Mouse (Mus musculus) CH12.LX (cell line): ENCODE data around the gene Hmgcl. TPM values are rescaled to one million over a fixed set of nuclear protein-coding genes. Genes with fewer than 3 reads are reported as not detected.
A peak's percentile ranks its signal among the peaks of the same experiment; 100 is the strongest.

Source experiments
- DNase-seq: peaks from one replicate; pipeline ENCODE4 v3.0.0-alpha.2; 2013; ENCODE audit errors: extremely low read depth
- H3K27ac ChIP-seq: 2 replicates; pipeline ENCODE4 v1.5.1; 2012; ENCODE audit warnings: low read depth, mild to moderate bottlenecking, control low read depth, moderate library complexity; ENCODE audit not compliant: insufficient read depth
- H3K27me3 ChIP-seq: replicated peaks from 2 replicates; pipeline ENCODE3; 2012; ENCODE audit warnings: inconsistent platforms
- H3K36me3 ChIP-seq, 2 experiments: replicated peaks in 1 of 2; 2 replicates each; pipeline versions ENCODE3 to v1.6.1; 2012; ENCODE audit warnings: inconsistent platforms in 1 of 2, low read length in 1 of 2, mild to moderate bottlenecking in 1 of 2, mixed read lengths in 1 of 2, moderate library complexity in 1 of 2; ENCODE audit not compliant: control insufficient read depth in 1 of 2, insufficient read depth in 1 of 2
- H3K4me1 ChIP-seq, 2 experiments: 2 replicates each; pipeline ENCODE4 v1.6.1; 2012; ENCODE audit warnings: inconsistent platforms in 1 of 2, moderate library complexity in 1 of 2; ENCODE audit not compliant: insufficient read depth in 2 of 2, control insufficient read depth in 1 of 2
- H3K4me2 ChIP-seq: 2 replicates; pipeline ENCODE4 v1.6.1; 2012; ENCODE audit warnings: low read depth, mild to moderate bottlenecking, control low read depth; ENCODE audit not compliant: poor library complexity, insufficient read depth, severe bottlenecking
- H3K4me3 ChIP-seq, 3 experiments: fragments of 150-350 bp in 1 of 3; sonication (generic) in 1 of 3; replicated peaks in 1 of 3; 2 replicates each; pipeline versions ENCODE3 to v1.5.1; 2011 to 2012; ENCODE audit warnings: low read depth in 2 of 3, low read length in 2 of 3, mild to moderate bottlenecking in 2 of 3, moderate library complexity in 2 of 3, control low read depth in 1 of 3, improper control_type of control experiment in 1 of 3, inconsistent platforms in 1 of 3, mixed read lengths in 1 of 3; ENCODE audit not compliant: poor library complexity in 1 of 3
- H3K79me2 ChIP-seq: replicated peaks from 2 replicates; pipeline ENCODE4 v1.6.1; 2012; ENCODE audit warnings: mild to moderate bottlenecking, moderate library complexity; ENCODE audit not compliant: control insufficient read depth, poor library complexity, insufficient read depth, severe bottlenecking; ENCODE audit errors: extremely low read depth
- H3K9ac ChIP-seq: 2 replicates; pipeline ENCODE4 v1.6.1; 2012; ENCODE audit warnings: low read depth, mild to moderate bottlenecking, control low read depth, moderate library complexity; ENCODE audit not compliant: insufficient read depth
- H3K9me3 ChIP-seq: replicated peaks from 2 replicates; pipeline ENCODE3; 2012; ENCODE audit warnings: low read length, inconsistent platforms, mixed read lengths
- BHLHE40 ChIP-seq: IDR thresholded peaks from 2 replicates; pipeline ENCODE4 v1.6.1; 2011; ENCODE audit warnings: mild to moderate bottlenecking, low read depth, low read length, improper control_type of control experiment
- CHD1 ChIP-seq: IDR thresholded peaks from 2 replicates; pipeline ENCODE4 v1.6.1; 2012; ENCODE audit warnings: low read depth, low read length, improper control_type of control experiment, inconsistent platforms
- CTCF ChIP-seq, 2 experiments: IDR thresholded peaks in 1 of 2; conservative IDR thresholded peaks in 1 of 2; 2 replicates each; pipeline ENCODE4 v1.5.1; 2011 to 2012; ENCODE audit warnings: low read depth in 2 of 2, low read length in 2 of 2, improper control_type of control experiment in 1 of 2, inconsistent platforms in 1 of 2, mild to moderate bottlenecking in 1 of 2, moderate library complexity in 1 of 2
- ELF1 ChIP-seq: IDR thresholded peaks from 2 replicates; pipeline ENCODE4 v1.6.1; 2014; ENCODE audit warnings: low read depth, mild to moderate bottlenecking, inconsistent platforms, low read length, improper control_type of control experiment
- EP300 ChIP-seq: IDR thresholded peaks from 2 replicates; pipeline ENCODE4 v1.6.1; 2011; ENCODE audit warnings: low read length, improper control_type of control experiment
- ETS1 ChIP-seq: conservative IDR thresholded peaks from 2 replicates; pipeline ENCODE4 v1.6.1; 2012; ENCODE audit warnings: low read depth, mild to moderate bottlenecking, inconsistent platforms, low read length, improper control_type of control experiment, moderate library complexity
- GABPA ChIP-seq: IDR thresholded peaks from 2 replicates; pipeline ENCODE4 v1.6.1; 2012; ENCODE audit warnings: low read depth, low read length, improper control_type of control experiment, inconsistent platforms; ENCODE audit not compliant: insufficient replicate concordance
- HCFC1 ChIP-seq: IDR thresholded peaks from 2 replicates; pipeline ENCODE4 v1.6.1; 2012; ENCODE audit warnings: low read depth, mild to moderate bottlenecking, inconsistent platforms, low read length, improper control_type of control experiment
- IRF4 ChIP-seq: IDR thresholded peaks from 2 replicates; pipeline ENCODE4 v1.6.1; 2014; ENCODE audit warnings: low read depth, mild to moderate bottlenecking, inconsistent platforms, low read length, improper control_type of control experiment
- JUN ChIP-seq: IDR thresholded peaks from 2 replicates; pipeline ENCODE4 v1.6.1; 2011; ENCODE audit warnings: low read depth, mild to moderate bottlenecking, low read length, improper control_type of control experiment, moderate library complexity; ENCODE audit not compliant: insufficient read depth
- MXI1 ChIP-seq: IDR thresholded peaks from 2 replicates; pipeline ENCODE4 v1.6.1; 2011; ENCODE audit warnings: mild to moderate bottlenecking, low read depth, low read length, improper control_type of control experiment
- MYC ChIP-seq: IDR thresholded peaks from 2 replicates; pipeline ENCODE4 v1.6.1; 2011; ENCODE audit warnings: low read depth, mild to moderate bottlenecking, improper control_type of control experiment, low read length
- NELFE ChIP-seq: IDR thresholded peaks from 2 replicates; pipeline ENCODE4 v1.6.1; 2011; ENCODE audit warnings: low read depth, low read length, improper control_type of control experiment
- NRF1 ChIP-seq: IDR thresholded peaks from 2 replicates; pipeline ENCODE4 v1.6.1; 2014; ENCODE audit warnings: low read depth, mild to moderate bottlenecking, inconsistent platforms, low read length, improper control_type of control experiment, moderate library complexity
- PAX5 ChIP-seq: IDR thresholded peaks from 2 replicates; pipeline ENCODE4 v1.6.1; 2012; ENCODE audit warnings: low read length, inconsistent platforms, mixed read lengths
- POLR2A ChIP-seq: IDR thresholded peaks from 2 replicates; pipeline ENCODE4 v1.6.1; 2011; ENCODE audit warnings: low read depth, mild to moderate bottlenecking, improper control_type of control experiment, low read length
- POLR2AphosphoS2 ChIP-seq: IDR thresholded peaks from 2 replicates; pipeline ENCODE4 v1.6.1; 2011; ENCODE audit warnings: low read depth, low read length, improper control_type of control experiment
- RAD21 ChIP-seq: IDR thresholded peaks from 2 replicates; pipeline ENCODE4 v1.6.1; 2011; ENCODE audit warnings: low read depth, mild to moderate bottlenecking, low read length, improper control_type of control experiment, moderate library complexity
- RCOR1 ChIP-seq: conservative IDR thresholded peaks from 2 replicates; pipeline ENCODE4 v1.6.1; 2012; ENCODE audit warnings: low read depth, mild to moderate bottlenecking, inconsistent platforms, low read length, improper control_type of control experiment
- SMC3 ChIP-seq: IDR thresholded peaks from 2 replicates; pipeline ENCODE4 v1.6.1; 2011; ENCODE audit warnings: low read depth, low read length, improper control_type of control experiment
- TBP ChIP-seq: conservative IDR thresholded peaks from 2 replicates; pipeline ENCODE4 v1.6.1; 2011; ENCODE audit warnings: low read depth, low read length, improper control_type of control experiment
- TCF12 ChIP-seq: IDR thresholded peaks from 2 replicates; pipeline ENCODE4 v1.6.1; 2014; ENCODE audit warnings: low read depth, mild to moderate bottlenecking, inconsistent platforms, low read length, improper control_type of control experiment
- UBTF ChIP-seq: IDR thresholded peaks from 2 replicates; pipeline ENCODE4 v1.6.1; 2012; ENCODE audit warnings: low read depth, mild to moderate bottlenecking, inconsistent platforms, low read length, improper control_type of control experiment, moderate library complexity
- USF1 ChIP-seq: IDR thresholded peaks from 2 replicates; pipeline ENCODE4 v1.6.1; 2014; ENCODE audit warnings: low read depth, mild to moderate bottlenecking, inconsistent platforms, low read length, improper control_type of control experiment
- ZC3H11A ChIP-seq: IDR thresholded peaks from 2 replicates; pipeline ENCODE4 v1.6.1; 2012; ENCODE audit warnings: low read depth, mild to moderate bottlenecking, inconsistent platforms, low read length, improper control_type of control experiment
- dilution Hi-C: fragments of 300-500 bp; cut with MboI; formaldehyde crosslinking; loops from 2 replicates; pipeline ENCODE4 v1.14.3; 2020; ENCODE audit warnings: low sequenced_read_pairs; ENCODE audit not compliant: extremely low pct_unique_long_range_greater_than_20kb, extremely low pct_ligation_motif_present
- in situ Hi-C: fragments of 300-500 bp; cut with MboI; formaldehyde crosslinking; loops from 3 replicates; pipeline ENCODE4 v1.14.3; 2019; ENCODE audit warnings: low sequenced_read_pairs, low pct_ligation_motif_present, low pct_unique_long_range_greater_than_20kb, mixed read lengths
- polyA plus RNA-seq: library from polyadenylated mRNA; unstranded; fragments of >175 nt; gene quantifications from 2 replicates; pipeline ENCODE4 v1.2.1, GENCODE M21; 2012; ENCODE audit warnings: low read depth; ENCODE audit not compliant: insufficient read length
- total RNA-seq, 2 experiments: library from RNA; depleted of rRNA; stranded (reverse); fragments of 300-350 nt in 1 of 2; fragments of >200 nt in 1 of 2; gene quantifications; 2 replicates each; pipeline ENCODE4 v1.2.3; 2012 to 2014

Hmgcl gene
- total and polyA plus RNA-seq, 3 experiments = 27.2 to 42.7 (median 39.5) TPM

GRCm38 (mm10) chr4:135964426-135964825 lies 18.2 kb downstream of the Hmgcl start:
- H3K79me2 ChIP-seq = no peaks in the 10 kb centered on the region
- H3K9me3 ChIP-seq = no peaks in the 10 kb centered on the region
- TF ChIP-seq HCFC1 (no peak), TCF12 (no peak), CTCF (conservative IDR thresholded peaks at IDR 0.05 in 1 of 2, IDR thresholded peaks at IDR 0.05 in 1 of 2; ENCODE audit: low read depth in 2 of 2, low read length in 2 of 2) (no peak), MYC (no peak), ZC3H11A (no peak), JUN (no peak), CHD1 (no peak), IRF4 (no peak), POLR2AphosphoS2 (no peak), TBP (no peak), EP300 (no peak), NELFE (no peak), RCOR1 (no peak)
- TF ChIP-seq, all 38 proteins: peak for 0
- DNase-seq = no peak
- H3K4me3 ChIP-seq = peak overlapping the region; percentile 61 to 79 (median 78)
- peak overlapping the region; percentile 53 for H3K4me2 ChIP-seq
- H3K36me3 ChIP-seq = peaks cover 41 to 71% of the 10 kb centered on the region in 2 experiments
- dilution Hi-C loops (no loop called here), in situ Hi-C loops (no loop called here)
- peak overlapping the region; percentile 61 for H3K9ac ChIP-seq
- no peaks in the 10 kb centered on the region for H3K27me3 ChIP-seq
- peaks cover 7 to 27% of the 10 kb centered on the region in 2 experiments; a peak in 3 of 4 replicates for H3K4me1 ChIP-seq
- no peak overlapping the region for H3K27ac ChIP-seq

GRCm38 (mm10) chr4:135965113-135965512 lies 18.9 kb downstream of the Hmgcl start:
- H3K79me2 ChIP-seq = no peaks in the 10 kb centered on the region
- no peak for DNase-seq
- H3K27me3 ChIP-seq = no peaks in the 10 kb centered on the region
- H3K4me3 ChIP-seq = no peak overlapping the region
- in situ Hi-C loops (no loop called here), dilution Hi-C loops (no loop called here)
- H3K4me1 ChIP-seq = peaks cover 7 to 27% of the 10 kb centered on the region in 2 experiments; a peak in 3 of 4 replicates
- H3K9me3 ChIP-seq = no peaks in the 10 kb centered on the region
- TF ChIP-seq RAD21 (no peak), BHLHE40 (no peak), MYC (no peak), SMC3 (no peak), CTCF (conservative IDR thresholded peaks at IDR 0.05 in 1 of 2, IDR thresholded peaks at IDR 0.05 in 1 of 2; ENCODE audit: low read depth in 2 of 2, low read length in 2 of 2) (no peak), ETS1 (no peak), ELF1 (no peak), RCOR1 (no peak), POLR2A (no peak), UBTF (no peak), PAX5 (no peak), USF1 (no peak), GABPA (no peak), NRF1 (no peak), MXI1 (no peak), HCFC1 (no peak), CHD1 (no peak), NELFE (no peak)
- peaks cover 45 to 71% of the 10 kb centered on the region in 2 experiments for H3K36me3 ChIP-seq
- 0 out of 2 replicates have a peak overlapping the region, but pooled peaks have one; percentile 53 for H3K4me2 ChIP-seq
- H3K27ac ChIP-seq = no peak overlapping the region
- H3K9ac ChIP-seq = no peak overlapping the region
